Mouse (Mus musculus): ENCODE measurements around the gene Ank3.

DNA sequence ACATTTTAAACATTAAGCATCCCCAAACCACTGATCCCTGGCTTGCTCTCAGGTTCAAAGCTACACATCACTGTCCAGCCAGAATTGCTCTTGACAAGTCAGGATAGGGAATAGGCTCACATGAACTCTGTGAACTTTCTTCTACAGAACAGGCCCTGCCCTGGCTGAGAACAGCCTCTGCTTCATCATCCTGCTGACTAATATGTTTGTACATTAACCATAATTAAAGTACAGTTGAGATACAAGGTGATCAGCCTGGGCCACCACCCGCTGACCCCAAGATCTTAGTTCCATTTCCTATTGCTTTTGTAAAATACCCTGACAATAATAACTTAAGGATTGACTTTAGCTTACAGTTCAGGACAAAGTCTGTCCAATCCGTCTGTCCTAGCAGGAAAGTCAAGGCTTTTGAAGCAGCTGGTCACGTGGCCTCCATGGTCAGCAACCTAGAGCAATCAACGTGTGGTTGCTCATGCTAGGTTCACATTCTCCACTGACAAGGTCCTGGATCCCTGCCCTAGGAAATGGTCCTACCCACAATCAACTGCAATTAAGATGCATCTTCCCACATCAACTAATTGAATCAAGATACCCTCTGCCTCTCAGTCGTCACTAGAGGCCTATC is 538.0 kb downstream of the Ank3 start:
- TF ChIP-seq CTCF (IDR thresholded peaks at IDR 0.05; ENCODE audit: insufficient read depth, low read length), result no peak
- no peak for TF ChIP-seq POLR2A (IDR thresholded peaks at IDR 0.05; ENCODE audit: borderline replicate concordance, extremely low read depth, low read depth, low read length)

All from lung, adult 2 months (tissue).